ENCODE assay signal across 13 mouse cellular contexts in genomic region chr11:32223297-32223967, GRCm38 (mm10). TPM values are rescaled to one million over a fixed set of nuclear protein-coding genes. Genes with fewer than 3 reads are reported as not detected.
DNase-seq lines count a peak whose midpoint lies in the region; ATAC-seq and TF ChIP-seq lines count a peak whose summit lies in the region.
"Had no signal": no experiment of that assay in that cellular context is flagged by ENCODE, and none has a peak within 500 bp of the region (broad histone marks: within the 10 kb centered on the region; RNA-seq: fewer than 3 reads in every experiment).

No protein-coding gene starts in this region.

- TF ChIP-seq EP300 in ES-Bruce4 (IDR thresholded peaks at IDR 0.05; ENCODE audit: insufficient read depth, low read depth, low read length), result no peak

- H3K36me3 ChIP-seq in forebrain, postnatal 0 days (ENCODE audit: insufficient read depth), result no peaks in the 10 kb centered on the region
- H3K36me3 ChIP-seq in forebrain, embryonic 13.5 days (ENCODE audit: poor library complexity, severe bottlenecking), result no peaks in the 10 kb centered on the region
- H3K36me3 ChIP-seq in ES-Bruce4 (ENCODE audit: control insufficient read depth, insufficient read depth, low read length, poor library complexity, severe bottlenecking), result no peaks in the 10 kb centered on the region
- H3K36me3 ChIP-seq in intestine, embryonic 16.5 days (ENCODE audit: control insufficient read depth, insufficient read depth, low read length), result no peaks in the 10 kb centered on the region

- 0 out of 2 replicates have a peak, but pooled peaks have one; percentile 14 for TF ChIP-seq CTCF in forebrain, postnatal 0 days (IDR thresholded peaks at IDR 0.05; ENCODE audit: low read depth)
- peak; percentile 9 for TF ChIP-seq CTCF in left cerebral cortex, adult 2 months (IDR thresholded peaks at IDR 0.05)
- TF ChIP-seq CTCF in ES-Bruce4 (IDR thresholded peaks at IDR 0.05; ENCODE audit: low read depth, low read length), result peak; percentile 25

- peaks cover 10% of the 10 kb centered on the region for H3K4me1 ChIP-seq in forebrain, postnatal 0 days (ENCODE audit: insufficient read depth)
- H3K4me1 ChIP-seq in forebrain, embryonic 13.5 days, result peaks cover 59% of the 10 kb centered on the region
- peaks cover 22% of the 10 kb centered on the region for H3K4me1 ChIP-seq in ES-Bruce4 (ENCODE audit: control insufficient read depth, insufficient read depth, low read length)
- H3K4me1 ChIP-seq in intestine, embryonic 16.5 days (ENCODE audit: control insufficient read depth, insufficient read depth, low read length), result peaks cover 68% of the 10 kb centered on the region

- no peak overlapping the region for H3K4me2 ChIP-seq in forebrain, postnatal 0 days (ENCODE audit: low read depth)
- H3K4me2 ChIP-seq in forebrain, embryonic 13.5 days, result no peak overlapping the region
- H3K4me2 ChIP-seq in intestine, embryonic 16.5 days (ENCODE audit: low read depth, low read length), result no peak overlapping the region

- DNase-seq in forebrain, postnatal 0 days, result no peak
- no peak for DNase-seq in left cerebral cortex, adult 2 months (ENCODE audit: extremely low spot score in 1 of 2, low spot score in 2 of 2)
- no peak for DNase-seq in left cerebral cortex, postnatal 4 days
- DNase-seq in gastrocnemius, postnatal 14 days, result no peak
- DNase-seq in gastrocnemius, postnatal 25 days, result no peak
- DNase-seq: right cerebral cortex, adult 18-20 months; thymus, adult 18-20 months had no signal

- no peak overlapping the region for H3K9ac ChIP-seq in forebrain, postnatal 0 days
- H3K9ac ChIP-seq in forebrain, embryonic 13.5 days, result no peak overlapping the region
- H3K9ac ChIP-seq in ES-Bruce4 (ENCODE audit: low read depth, poor library complexity, severe bottlenecking), result no peak overlapping the region
- no peak overlapping the region for H3K9ac ChIP-seq in intestine, embryonic 16.5 days (ENCODE audit: low read depth, low read length)

- no peak overlapping the region for H3K4me3 ChIP-seq in forebrain, postnatal 0 days (ENCODE audit: low read depth, low read length)
- no peak overlapping the region for H3K4me3 ChIP-seq in forebrain, embryonic 13.5 days
- H3K4me3 ChIP-seq in left cerebral cortex, adult 2 months, result no peak overlapping the region
- H3K4me3 ChIP-seq in ES-Bruce4 (ENCODE audit: low read depth, low read length), result no peak overlapping the region
- no peak overlapping the region for H3K4me3 ChIP-seq in intestine, embryonic 16.5 days (ENCODE audit: low read length)

- no peaks in the 10 kb centered on the region for H3K9me3 ChIP-seq in forebrain, postnatal 0 days (ENCODE audit: low read length)
- H3K9me3 ChIP-seq in forebrain, embryonic 13.5 days (replicated peaks), result no peaks in the 10 kb centered on the region
- H3K9me3 ChIP-seq in ES-Bruce4 (replicated peaks; ENCODE audit: control insufficient read depth, insufficient read depth, low read length, poor library complexity, severe bottlenecking), result no peaks in the 10 kb centered on the region
- H3K9me3 ChIP-seq in intestine, embryonic 16.5 days (ENCODE audit: control insufficient read depth, low read length), result no peaks in the 10 kb centered on the region

- ATAC-seq in forebrain, postnatal 0 days, result no peak
- no peak for ATAC-seq in forebrain, embryonic 13.5 days
- no peak for ATAC-seq in intestine, embryonic 16.5 days

- H3K27me3 ChIP-seq in forebrain, postnatal 0 days (ENCODE audit: insufficient read depth, low read length), result peaks cover 12% of the 10 kb centered on the region
- H3K27me3 ChIP-seq in forebrain, embryonic 13.5 days, result peaks cover 51% of the 10 kb centered on the region
- H3K27me3 ChIP-seq in ES-Bruce4 (ENCODE audit: control insufficient read depth, insufficient read depth, low read length, poor library complexity, severe bottlenecking), result no peaks in the 10 kb centered on the region
- H3K27me3 ChIP-seq in intestine, embryonic 16.5 days (replicated peaks; ENCODE audit: control insufficient read depth, insufficient read depth, low read length), result no peaks in the 10 kb centered on the region

- intact Hi-C loops in left cerebral cortex, adult 2 months (cut with DNase I), result no loop called here
- intact Hi-C loops in left cerebral cortex, postnatal 4 days (cut with DNase I), result no loop called here
- intact Hi-C loops in gastrocnemius, postnatal 14 days (cut with DNase I; ENCODE audit: low total_unique reads), result no loop called here

- 74% methylated on average over 4 of the region's 4 CpGs for WGBS in forebrain, postnatal 0 days
- WGBS in forebrain, embryonic 13.5 days, result 74% methylated on average over 4 of the region's 4 CpGs
- 72% methylated on average over 4 of the region's 4 CpGs for WGBS in intestine, embryonic 16.5 days

- H3K27ac ChIP-seq in forebrain, postnatal 0 days (ENCODE audit: low read depth, low read length), result no peak overlapping the region
- no peak overlapping the region for H3K27ac ChIP-seq in forebrain, embryonic 13.5 days
- no peak overlapping the region for H3K27ac ChIP-seq in left cerebral cortex, adult 2 months
- H3K27ac ChIP-seq in ES-Bruce4 (ENCODE audit: insufficient read depth, low read length), result no peak overlapping the region
- peak overlapping the region; percentile 98 for H3K27ac ChIP-seq in intestine, embryonic 16.5 days (ENCODE audit: low read length)

- TF ChIP-seq POLR2A in ES-Bruce4 (IDR thresholded peaks at IDR 0.05; ENCODE audit: insufficient read depth, low read length), result no peak

RNA-seq across cellular contexts. Expression of gene Rhbdf1, which starts 1.3 kb away (rescaled TPM):
- 16.3 and 23.2 TPM in 2 replicates for total RNA-seq in forebrain, postnatal 0 days (2014; rRNA removed)
- 14.7 and 17.9 TPM in 2 replicates for polyA plus RNA-seq in forebrain, postnatal 0 days (2015; fragmentation: Nextera tagmentation; extraction: Ambion mirVana)
- 9.7 and 12.3 TPM in 2 replicates for polyA plus RNA-seq in forebrain, embryonic 13.5 days (2015; fragmentation: Nextera tagmentation; extraction: Ambion mirVana)
- total RNA-seq in left cerebral cortex, adult 2 months (2021), result 10 to 100 TPM; 13.9 to 14.4 TPM
- total RNA-seq in left cerebral cortex, postnatal 4 days (2021), result 10 to 100 TPM; 17.9 to 19.8 TPM
- polyA plus RNA-seq in ES-Bruce4 (2011; ENCODE audit: insufficient read depth, insufficient read length, low read depth, missing spikeins), result 26.8 and 33.3 TPM in 2 replicates
- polyA plus RNA-seq in intestine, embryonic 16.5 days (2015; fragmentation: Nextera tagmentation; extraction: Ambion mirVana), result 50.3 and 51.5 TPM in 2 replicates
- 10 to 100 TPM; 18.4 to 24.4 TPM for total RNA-seq in gastrocnemius, postnatal 14 days (2021)
- 10 to 100 TPM; 22.1 to 25.4 TPM for total RNA-seq in gastrocnemius, postnatal 25 days (2021)

RNA-seq across cellular contexts. Expression of gene Mpg, which starts 2.9 kb away (rescaled TPM):
- total RNA-seq in forebrain, postnatal 0 days (2014; rRNA removed), result 28.4 and 29.7 TPM in 2 replicates
- 26.4 and 31.0 TPM in 2 replicates for polyA plus RNA-seq in forebrain, postnatal 0 days (2015; fragmentation: Nextera tagmentation; extraction: Ambion mirVana)
- polyA plus RNA-seq in forebrain, embryonic 13.5 days (2015; fragmentation: Nextera tagmentation; extraction: Ambion mirVana), result 24.9 and 30.6 TPM in 2 replicates
- total RNA-seq in left cerebral cortex, adult 2 months (2021), result 10 to 100 TPM; 17.5 to 19.1 TPM
- total RNA-seq in left cerebral cortex, postnatal 4 days (2021), result 10 to 100 TPM; 21.5 to 22.5 TPM
- 18.4 and 20.5 TPM in 2 replicates for polyA plus RNA-seq in ES-Bruce4 (2011; ENCODE audit: insufficient read depth, insufficient read length, low read depth, missing spikeins)
- polyA plus RNA-seq in intestine, embryonic 16.5 days (2015; fragmentation: Nextera tagmentation; extraction: Ambion mirVana), result 32.6 and 33.8 TPM in 2 replicates
- total RNA-seq in gastrocnemius, postnatal 14 days (2021), result 1 to 10 TPM; 7.9 to 9.6 TPM
- total RNA-seq in gastrocnemius, postnatal 25 days (2021), result 1 to 10 TPM; 6.1 to 6.2 TPM

RNA-seq across cellular contexts. Expression of gene Snrnp25, which starts 18.2 kb away (rescaled TPM):
- total RNA-seq in forebrain, postnatal 0 days (2014; rRNA removed), result 15.2 and 34.0 TPM in 2 replicates
- polyA plus RNA-seq in forebrain, postnatal 0 days (2015; fragmentation: Nextera tagmentation; extraction: Ambion mirVana), result 50.4 and 58.0 TPM in 2 replicates
- 61.3 and 64.9 TPM in 2 replicates for polyA plus RNA-seq in forebrain, embryonic 13.5 days (2015; fragmentation: Nextera tagmentation; extraction: Ambion mirVana)
- total RNA-seq in left cerebral cortex, adult 2 months (2021), result 10 to 100 TPM; 19.2 to 24.6 TPM
- total RNA-seq in left cerebral cortex, postnatal 4 days (2021), result 10 to 100 TPM; 20.3 to 21.6 TPM
- polyA plus RNA-seq in ES-Bruce4 (2011; ENCODE audit: insufficient read depth, insufficient read length, low read depth, missing spikeins), result 30.4 and 32.3 TPM in 2 replicates
- 40.7 and 45.6 TPM in 2 replicates for polyA plus RNA-seq in intestine, embryonic 16.5 days (2015; fragmentation: Nextera tagmentation; extraction: Ambion mirVana)
- 1 to 10 TPM; 8.6 to 8.9 TPM for total RNA-seq in gastrocnemius, postnatal 14 days (2021)
- total RNA-seq in gastrocnemius, postnatal 25 days (2021), result 1 to 10 TPM; 6.7 to 9.1 TPM

RNA-seq across cellular contexts. Expression of gene Il9r, which starts 23.4 kb away (rescaled TPM):
- not detected in 2 replicates for total RNA-seq in forebrain, postnatal 0 days (2014; rRNA removed)
- not detected in 2 replicates for polyA plus RNA-seq in forebrain, postnatal 0 days (2015; fragmentation: Nextera tagmentation; extraction: Ambion mirVana)
- not detected in 2 replicates for polyA plus RNA-seq in forebrain, embryonic 13.5 days (2015; fragmentation: Nextera tagmentation; extraction: Ambion mirVana)
- total RNA-seq in left cerebral cortex, adult 2 months (2021), result not detected
- not detected for total RNA-seq in left cerebral cortex, postnatal 4 days (2021)
- polyA plus RNA-seq in ES-Bruce4 (2011; ENCODE audit: insufficient read depth, insufficient read length, low read depth, missing spikeins), result not detected in 2 replicates
- polyA plus RNA-seq in intestine, embryonic 16.5 days (2015; fragmentation: Nextera tagmentation; extraction: Ambion mirVana), result 0.02 and 0.11 TPM in 2 replicates
- under 1 TPM in 1 of 2 experiments, not detected in 1; 0.31 TPM for total RNA-seq in gastrocnemius, postnatal 14 days (2021)
- not detected for total RNA-seq in gastrocnemius, postnatal 25 days (2021)
- total RNA-seq: liver, adult 2 months had no signal
- polyA plus RNA-seq: forebrain, embryonic 11.5 days; heart, embryonic 14.5 days had no signal

RNA-seq across cellular contexts. Expression of gene Nprl3, which starts 44.1 kb away (rescaled TPM):
- 34.6 and 51.9 TPM in 2 replicates for total RNA-seq in forebrain, postnatal 0 days (2014; rRNA removed)
- 32.0 and 38.1 TPM in 2 replicates for polyA plus RNA-seq in forebrain, postnatal 0 days (2015; fragmentation: Nextera tagmentation; extraction: Ambion mirVana)
- polyA plus RNA-seq in forebrain, embryonic 13.5 days (2015; fragmentation: Nextera tagmentation; extraction: Ambion mirVana), result 48.3 and 54.2 TPM in 2 replicates
- total RNA-seq in left cerebral cortex, adult 2 months (2021), result 10 to 100 TPM; 45.2 to 52.2 TPM
- total RNA-seq in left cerebral cortex, postnatal 4 days (2021), result 10 to 100 TPM; 51.0 to 57.6 TPM
- polyA plus RNA-seq in ES-Bruce4 (2011; ENCODE audit: insufficient read depth, insufficient read length, low read depth, missing spikeins), result 31.5 and 31.6 TPM in 2 replicates
- polyA plus RNA-seq in intestine, embryonic 16.5 days (2015; fragmentation: Nextera tagmentation; extraction: Ambion mirVana), result 28.3 and 34.6 TPM in 2 replicates
- 10 to 100 TPM; 17.8 to 19.2 TPM for total RNA-seq in gastrocnemius, postnatal 14 days (2021)
- 10 to 100 TPM; 21.7 to 23.3 TPM for total RNA-seq in gastrocnemius, postnatal 25 days (2021)
